Mouse (Mus musculus) kidney, postnatal 36 days (tissue): ENCODE results near the gene Pld4.

Experiments
- DNase-seq, 2 experiments: peaks; one replicate each; pipeline ENCODE4 v3.0.0; 2021 to 2022; ENCODE audit warnings: mixed read lengths in 2 of 2

The Pld4 gene

DNA sequence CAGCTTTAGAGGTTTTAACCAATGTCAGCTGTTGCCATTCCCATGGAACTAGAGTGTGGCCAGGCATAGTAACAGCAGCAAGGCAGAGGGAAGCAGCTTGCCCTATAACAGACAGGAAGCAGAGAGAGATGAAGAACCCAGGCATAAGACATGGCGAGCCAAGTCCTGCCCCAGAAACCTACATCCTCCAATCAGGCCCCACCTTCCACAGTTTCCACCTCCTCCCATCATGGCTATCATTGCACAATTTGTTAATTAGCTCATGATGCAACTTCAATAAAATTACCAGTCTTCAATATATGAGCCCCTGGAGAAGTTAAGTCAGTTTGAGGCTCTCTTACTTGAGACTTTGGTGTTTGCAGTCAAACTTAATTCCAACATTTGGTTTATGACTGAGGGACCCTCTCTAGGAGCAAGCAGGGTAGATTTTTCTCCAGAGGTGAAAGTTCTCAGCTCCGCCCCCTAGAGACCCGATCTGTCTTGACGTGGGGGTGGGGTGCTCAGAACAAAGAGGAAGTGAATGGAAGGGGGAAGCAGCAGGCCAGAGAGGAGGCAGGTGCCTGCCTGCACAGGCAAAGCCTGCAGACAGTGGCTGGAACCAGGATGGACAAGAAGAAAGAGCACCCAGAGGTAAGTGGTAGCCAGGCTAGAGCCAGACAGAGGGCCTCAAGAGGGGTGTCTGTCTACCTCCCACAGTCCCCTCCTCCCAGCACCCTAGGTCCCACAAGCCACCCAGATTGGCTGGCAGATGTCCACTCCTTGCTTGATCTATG lies at the start of gene Pld4:
TSS of gene Pld4 (plus strand) at position 502 of the 773 bp plus-strand sequence.
- peak in 1 of 2 experiments; percentile 38 for DNase-seq

DNA sequence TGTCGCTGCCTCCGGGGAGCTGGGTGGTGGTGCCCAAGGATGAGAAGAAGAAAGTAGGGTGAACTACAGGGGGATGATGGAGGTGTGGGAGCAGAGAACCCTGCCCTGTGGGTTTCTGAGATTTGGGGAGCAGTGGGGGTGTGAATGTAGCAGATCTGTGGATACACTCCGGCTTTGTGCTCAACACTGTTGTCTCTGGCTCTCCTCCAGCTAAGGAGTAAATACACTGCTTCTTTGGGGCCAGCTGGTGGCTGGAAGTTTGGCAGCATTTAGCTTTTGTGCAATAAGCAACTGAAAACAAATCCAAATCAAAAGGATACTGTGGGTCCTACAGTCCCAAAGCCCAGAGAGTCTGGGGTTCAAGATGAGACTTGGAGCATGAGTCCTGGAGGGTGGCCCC lies 46.5 kb upstream of the Pld4 start:
- peak in 1 of 2 experiments; percentile 32 for DNase-seq

DNA sequence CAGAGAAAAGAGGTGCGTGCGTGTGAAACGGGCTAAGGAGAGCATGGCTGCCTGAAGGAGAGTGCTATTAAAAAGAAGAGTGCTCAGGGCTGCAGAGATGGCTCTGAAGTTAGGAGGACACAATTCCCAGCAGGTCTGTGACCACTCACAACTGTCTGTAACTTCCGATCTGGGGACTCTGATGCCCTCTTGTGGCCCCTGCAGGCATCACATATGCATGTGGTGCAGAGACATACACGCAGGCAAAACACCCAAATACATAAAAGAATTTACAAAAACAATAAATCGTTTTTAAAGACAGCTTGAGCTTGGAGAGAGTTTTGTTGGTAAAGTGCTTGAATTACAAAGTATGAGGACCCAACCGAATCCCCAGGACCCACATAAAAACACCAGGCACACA lies 43.3 kb upstream of the Pld4 start:
- peak; percentile 55 to 83 for DNase-seq

DNA sequence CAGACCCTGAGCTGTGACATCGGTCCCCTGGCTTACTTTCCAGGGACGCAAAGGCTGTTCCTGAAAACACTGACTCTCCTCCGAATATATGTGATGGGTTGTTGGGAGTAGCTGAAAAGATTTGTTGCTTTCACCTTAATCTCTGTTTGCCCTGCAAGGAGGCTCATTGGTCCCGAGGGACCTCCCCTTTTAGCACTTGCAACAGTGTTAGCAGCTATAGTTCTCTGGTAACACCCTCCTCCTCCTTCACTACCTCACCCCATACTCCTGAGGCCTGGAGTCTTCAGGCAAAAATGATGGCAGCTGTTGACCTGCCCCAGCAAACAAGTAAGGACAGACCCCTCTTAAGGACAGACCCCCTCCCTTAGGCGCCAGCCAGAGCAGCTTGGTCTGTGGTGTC lies 41.5 kb upstream of the Pld4 start:
- DNase-seq = no peak

DNA sequence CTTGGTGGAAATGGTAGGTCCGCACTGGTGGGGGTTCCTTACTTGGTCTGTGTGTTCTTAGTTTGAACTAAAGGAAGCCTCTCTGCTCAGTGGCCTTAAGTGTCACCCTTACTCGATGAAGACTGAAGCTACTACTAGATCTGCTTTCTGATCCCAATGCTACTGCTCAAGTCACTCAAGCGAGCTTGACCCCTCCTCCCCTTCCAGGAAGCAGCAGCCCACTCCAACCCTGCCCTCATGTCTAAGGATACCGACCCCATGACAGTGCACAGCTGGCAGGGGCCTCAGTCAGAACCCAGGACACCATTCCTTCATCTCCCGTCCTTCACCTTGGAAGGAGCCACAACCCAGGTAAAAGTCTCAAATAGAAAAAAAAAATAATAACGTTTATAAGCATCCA lies 40.2 kb upstream of the Pld4 start, which contains the start of gene Cep170b:
TSS of gene Cep170b (plus strand) at position 240 of the 400 bp plus-strand sequence.
- DNase-seq = peak; percentile 46 to 58

DNA sequence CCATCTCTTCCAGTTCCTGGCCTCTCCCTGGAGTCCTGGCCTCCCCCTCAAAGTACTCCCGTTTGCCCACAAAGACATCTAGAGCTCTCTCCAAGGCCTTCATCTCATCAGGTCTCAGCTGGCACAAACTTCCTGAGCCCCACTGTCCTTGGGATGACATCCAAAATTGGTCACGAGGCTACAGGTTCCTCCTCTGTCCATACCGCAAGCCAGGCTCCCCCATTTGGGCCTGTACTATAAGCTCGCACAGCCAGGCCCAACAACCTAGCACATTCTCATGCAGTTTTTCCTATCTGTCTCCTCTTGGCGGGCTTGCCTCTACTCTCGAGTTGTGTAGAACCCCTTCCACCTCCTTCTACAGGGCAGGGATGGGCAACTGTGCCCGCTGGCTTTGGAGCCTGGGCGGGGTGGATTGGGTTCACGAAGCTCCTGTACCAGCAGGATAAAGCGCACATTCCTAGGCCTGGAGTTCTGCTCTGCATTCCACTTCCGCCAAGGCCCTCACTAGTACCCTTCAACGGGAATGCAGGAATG lies 39.5 kb upstream of the Pld4 start:
- DNase-seq = peak; percentile 55 to 61

DNA sequence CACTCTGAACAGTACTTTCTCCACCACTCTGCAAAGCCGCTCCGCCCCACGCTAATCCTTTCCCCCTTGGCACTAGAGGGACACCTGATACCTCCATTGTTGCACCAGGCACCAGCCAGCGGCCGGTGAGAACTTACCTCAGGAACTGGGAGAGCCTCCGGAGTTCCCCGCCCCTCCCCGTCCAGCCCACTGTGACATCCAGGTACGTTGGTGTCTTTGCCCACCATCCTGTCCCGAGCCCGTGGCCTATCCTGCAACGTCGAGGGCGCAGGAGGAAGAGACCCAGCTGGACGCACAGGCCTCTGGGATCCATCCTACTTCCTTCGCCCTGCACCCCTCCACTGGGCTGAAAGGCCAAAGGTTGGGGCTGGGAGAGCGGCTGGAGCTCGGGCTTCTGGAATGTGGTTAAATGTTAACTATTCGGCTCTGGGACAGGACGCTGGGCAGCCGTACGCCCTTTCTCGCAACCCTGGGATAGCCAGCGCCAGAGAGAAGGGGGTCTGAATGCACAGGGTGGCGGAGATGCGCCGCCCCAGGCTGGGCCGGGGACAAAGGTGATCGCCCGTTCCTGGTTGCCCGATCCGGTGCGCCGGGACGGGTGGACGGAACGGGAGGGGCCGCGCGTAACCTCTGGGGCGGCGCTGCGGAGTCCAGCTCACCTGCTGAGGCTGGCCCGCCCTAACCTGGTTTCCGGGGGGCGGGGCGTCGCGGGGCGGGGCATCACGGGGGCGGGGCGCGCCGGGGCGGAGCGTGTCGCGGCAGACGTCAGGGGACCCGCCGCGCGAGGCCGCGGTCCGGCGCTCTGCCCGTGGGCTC lies 38.8 kb upstream of the Pld4 start:
- DNase-seq = peak; percentile 87 to 88

DNA sequence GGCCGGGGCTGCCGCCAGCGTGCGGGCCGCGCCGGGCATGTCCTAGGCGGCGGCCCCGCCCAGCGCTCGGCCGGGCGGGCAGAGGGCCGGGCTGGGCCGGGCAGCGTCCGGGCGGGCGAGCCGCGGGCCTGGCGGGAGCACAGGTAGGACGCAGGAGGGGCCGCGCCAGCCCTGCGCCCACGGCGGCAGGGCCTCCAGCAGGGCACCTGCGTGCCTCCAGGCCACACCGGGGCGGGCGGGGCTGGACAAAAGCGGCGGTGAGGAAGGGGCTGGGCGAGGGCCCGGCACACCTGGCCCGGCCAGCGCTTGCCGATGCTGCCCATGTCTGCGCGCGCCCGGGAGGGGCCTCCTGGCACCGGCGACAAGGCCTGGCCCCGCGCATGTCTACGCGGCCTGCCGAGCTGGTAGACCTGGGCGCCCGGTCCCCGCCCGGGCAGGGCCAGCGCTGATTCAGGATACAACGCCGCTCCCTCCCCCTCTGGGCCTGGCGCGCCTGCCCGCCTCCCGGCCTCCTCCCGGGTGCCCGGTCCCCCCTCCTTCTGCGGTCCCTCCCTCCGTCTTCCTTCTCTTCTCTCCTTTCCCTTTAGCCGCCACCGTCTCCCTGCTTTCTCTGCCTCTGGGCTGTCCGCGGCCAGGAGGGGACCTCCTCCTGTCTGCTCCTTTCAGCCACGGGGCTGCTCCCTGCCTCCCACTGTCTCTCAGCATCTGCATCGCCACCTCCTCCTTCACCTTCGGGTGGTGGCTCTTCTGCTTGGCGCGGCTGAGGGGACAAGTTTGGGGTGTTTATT lies 38.0 kb upstream of the Pld4 start:
- DNase-seq = peak; percentile 75 to 82

DNA sequence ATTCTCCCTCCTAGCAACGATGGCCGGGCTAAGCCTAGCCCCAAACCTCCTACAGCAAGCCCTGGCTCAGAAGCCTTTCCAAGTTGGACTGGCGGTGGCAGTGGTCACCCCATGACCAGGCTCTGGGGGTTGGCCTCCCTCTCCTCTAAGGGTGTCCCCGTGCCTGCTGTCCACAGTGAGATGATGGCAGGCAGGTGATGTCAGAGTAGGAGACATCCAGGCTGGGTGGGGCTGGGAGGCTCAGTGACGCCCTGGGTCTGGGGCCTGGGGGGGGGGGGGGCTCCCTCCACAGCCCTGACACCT lies 37.5 kb upstream of the Pld4 start:
- DNase-seq = no peak

DNA sequence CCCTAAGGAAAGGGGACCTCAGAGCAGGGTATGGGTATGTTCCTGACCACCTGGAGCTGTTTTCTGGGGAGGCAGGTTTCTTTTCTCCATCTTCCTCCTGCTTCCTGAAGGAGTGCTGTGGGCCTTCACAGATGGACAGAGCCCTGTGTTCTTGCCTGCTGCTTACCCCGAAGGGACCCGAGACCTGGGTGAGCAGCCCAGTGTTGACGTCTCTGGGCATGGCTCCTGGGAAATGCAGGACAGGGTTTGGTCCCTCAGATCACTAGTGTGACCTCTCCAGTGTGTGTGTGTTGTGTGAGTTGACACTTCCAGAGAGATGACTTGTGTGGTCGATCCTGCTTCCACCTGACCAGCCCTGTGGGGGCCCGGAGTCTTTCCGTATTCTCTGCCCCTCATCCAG lies 37.0 kb upstream of the Pld4 start:
- no peak for DNase-seq

DNA sequence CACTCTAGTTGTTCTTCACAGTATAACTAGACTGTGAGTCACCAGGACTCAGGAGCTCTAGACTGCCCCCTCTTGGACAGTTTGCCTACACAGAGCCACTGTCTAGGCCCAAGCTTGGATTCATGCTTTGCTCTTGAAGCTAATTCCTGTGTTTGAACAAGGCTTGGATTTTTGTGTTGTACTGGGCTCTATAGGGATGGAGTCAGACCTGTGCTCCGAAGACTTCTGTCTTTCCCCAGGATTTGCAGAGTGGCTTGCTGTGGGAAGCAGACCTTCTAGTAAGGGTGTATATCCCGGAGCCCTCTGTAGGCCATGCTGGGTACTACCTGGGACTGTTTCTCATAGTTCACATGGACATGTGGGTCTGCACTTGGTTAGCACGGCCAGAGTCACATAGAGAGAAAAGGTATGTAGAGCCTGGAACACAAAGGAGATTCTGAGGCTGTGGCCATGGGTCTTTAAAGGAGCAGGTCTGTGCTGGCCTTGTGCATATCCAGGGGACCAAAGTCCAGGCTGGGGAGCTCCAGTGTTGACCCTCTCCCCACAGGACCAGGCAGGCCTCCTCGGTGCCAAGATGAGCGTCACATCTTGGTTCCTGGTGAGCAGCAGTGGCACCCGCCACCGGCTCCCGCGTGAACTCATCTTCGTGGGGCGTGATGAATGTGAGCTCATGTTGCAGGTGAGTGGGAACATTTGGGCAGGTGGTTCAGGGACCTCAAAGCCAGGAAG lies 36.2 kb upstream of the Pld4 start:
- peak; percentile 85 to 90 for DNase-seq

DNA sequence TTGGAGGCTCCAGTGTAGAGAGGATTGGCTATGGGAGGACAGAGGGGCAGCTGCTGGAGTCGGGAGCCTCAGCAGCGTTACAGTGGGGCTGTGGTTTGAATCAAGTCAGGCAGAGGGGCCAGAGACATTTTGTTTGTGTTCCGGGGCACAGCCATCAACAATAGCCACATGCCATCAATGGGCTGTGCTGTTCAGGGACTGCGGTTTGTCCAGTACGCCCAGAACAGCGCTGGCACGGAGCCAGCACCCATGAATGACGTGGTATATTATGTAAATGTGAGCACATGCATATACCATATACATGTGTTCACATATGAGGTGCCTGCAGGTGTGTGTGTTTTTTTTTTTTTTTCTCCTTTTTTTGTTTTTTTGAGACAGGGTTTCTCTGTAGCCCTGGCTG lies 32.7 kb upstream of the Pld4 start:
- DNase-seq = no peak

DNA sequence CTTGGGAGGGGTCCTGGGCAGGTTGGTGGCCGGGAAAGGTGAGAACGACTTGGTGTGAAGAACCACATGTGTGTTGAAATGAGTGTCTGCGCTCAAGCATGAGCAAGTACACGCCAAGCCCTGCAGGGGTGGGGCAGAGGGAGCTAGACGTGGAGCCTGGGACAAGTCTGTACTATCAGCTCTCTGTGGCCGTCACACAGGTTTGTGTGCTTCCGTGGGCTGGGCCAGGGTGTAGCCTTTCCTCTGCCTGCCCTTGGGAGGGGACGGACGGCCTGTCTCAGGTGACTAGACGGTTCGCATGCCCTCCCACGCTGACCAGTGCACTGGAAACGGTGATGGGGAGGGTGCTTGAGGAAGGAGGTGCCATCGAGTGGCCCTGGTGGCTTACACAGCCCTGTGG lies 29.6 kb upstream of the Pld4 start:
- no peak for DNase-seq

DNA sequence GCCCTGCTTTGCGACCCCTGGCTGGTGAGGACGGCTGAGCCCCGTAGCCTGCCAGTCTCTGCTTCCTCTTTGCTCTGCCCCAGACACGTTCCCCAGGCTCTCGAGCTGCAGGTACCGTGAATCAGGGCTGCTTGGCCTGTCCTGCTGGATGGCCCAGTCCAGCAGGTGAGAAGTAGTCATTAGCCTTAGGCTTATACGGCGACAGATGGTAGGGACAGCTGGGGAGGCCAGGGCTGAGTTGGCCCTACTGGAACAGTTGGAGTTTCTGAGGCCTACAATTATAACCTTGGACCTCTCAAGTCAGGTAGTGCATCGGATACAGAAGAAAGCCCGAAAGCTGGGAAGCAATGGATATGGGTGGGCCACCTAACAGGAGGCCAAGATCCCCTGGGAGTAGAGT lies 27.9 kb upstream of the Pld4 start:
- no peak for DNase-seq

DNA sequence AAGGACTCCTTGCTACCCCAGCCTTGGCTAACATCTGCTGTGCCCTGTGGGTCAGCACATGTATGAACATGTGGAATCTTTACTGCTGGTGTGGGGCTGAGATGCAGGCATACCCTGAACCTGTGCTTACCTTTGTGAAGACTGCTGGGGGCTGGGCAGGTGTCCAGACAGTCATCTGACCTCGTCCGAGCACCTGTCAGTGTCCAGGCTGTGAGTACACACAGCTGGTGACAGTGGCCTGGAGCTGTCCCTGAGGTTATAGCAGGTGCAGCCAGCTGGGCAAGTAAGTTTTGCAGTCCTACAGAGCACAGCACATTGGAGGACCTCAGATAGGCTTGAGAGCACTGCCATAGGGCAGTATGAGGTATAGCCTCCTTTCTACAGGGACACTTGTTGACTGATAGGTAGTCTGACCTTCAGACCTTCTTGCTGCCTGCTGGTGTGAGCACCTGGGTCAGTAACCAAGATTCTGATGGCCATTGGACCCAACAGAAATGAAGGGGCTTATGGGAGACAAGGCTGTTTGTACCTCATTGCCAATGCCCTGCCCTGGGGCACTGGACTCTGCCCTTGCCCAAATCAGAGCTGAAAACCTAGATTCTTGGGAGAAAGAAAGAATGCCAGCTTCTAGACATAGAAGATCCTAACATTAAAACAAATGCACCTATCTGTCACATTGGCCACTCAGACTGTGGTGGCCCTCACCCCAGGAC lies 26.2 kb upstream of the Pld4 start:
- peak; percentile 67 to 76 for DNase-seq

DNA sequence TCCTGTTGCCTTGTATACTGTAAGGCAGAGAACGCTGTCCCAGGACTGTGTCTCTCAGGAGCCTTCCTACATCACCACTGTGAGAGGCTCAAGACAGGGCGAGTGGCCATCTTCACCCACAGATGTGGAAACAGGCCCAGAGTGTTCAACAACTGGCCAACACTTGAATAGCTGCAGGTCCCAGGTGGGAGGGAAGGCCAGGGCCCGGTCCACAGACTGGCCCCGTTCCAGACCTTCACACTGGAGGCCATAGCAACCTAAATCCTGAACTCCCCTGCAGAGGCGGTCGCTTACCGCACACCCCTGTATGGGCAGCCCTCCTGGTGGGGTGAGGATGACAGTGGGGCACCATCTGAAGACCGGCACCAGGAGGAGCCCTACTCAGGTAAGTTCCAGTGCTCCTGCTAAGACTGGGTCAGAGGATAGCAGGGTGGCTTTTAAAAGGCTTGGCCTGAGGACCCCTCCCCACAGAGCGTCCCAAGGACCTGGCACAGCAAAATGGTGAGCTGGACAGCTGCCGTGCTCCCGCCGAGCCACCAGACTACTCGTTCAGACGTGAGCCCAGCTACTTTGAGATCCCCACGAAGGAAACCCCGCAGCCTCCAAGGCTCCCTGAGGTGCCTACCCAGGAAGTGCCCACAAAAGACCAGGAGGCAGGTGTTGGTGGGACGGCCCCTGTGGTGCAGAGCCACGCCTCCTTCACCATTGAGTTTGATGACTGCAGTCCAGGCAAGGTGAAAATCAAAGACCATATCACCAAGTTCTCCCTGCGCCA lies 25.4 kb upstream of the Pld4 start:
- DNase-seq = peak in 1 of 2 experiments; percentile 42

DNA sequence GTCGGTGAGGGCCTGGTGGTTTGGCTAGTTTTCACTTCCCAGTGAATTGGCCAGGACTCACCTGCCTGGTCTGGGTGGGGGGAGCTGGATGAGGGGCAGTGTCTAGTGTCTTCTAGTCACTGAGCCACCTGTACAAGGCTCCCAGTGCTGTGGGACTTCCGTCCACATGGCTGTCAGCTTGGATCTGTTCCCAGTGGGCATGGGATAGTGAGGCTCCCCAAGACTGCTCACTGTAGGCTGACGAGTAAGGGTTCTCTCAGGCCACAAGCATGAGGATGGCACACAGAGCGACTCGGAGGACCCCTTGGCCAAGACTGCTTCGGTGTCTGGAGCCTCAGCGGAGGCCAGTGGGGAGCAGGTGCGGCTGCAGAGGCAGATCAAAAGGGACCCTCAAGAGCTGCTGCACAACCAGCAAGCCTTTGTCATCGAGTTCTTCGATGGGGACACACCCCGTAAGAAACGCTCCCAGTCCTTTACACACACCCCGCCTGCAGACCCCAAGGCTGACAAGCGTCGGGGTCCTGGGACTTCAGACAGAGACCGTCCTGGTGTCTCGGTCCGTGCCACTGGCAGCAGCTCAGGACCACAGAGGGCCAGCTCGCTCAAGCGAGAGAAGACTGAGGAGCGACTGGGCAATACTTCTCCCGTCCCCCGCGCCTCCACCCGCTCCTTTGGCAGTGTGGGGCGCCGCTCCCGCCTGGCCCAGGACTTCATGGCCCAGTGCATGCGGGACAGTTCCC lies 24.4 kb upstream of the Pld4 start:
- DNase-seq = peak in 1 of 2 experiments; percentile 49

DNA sequence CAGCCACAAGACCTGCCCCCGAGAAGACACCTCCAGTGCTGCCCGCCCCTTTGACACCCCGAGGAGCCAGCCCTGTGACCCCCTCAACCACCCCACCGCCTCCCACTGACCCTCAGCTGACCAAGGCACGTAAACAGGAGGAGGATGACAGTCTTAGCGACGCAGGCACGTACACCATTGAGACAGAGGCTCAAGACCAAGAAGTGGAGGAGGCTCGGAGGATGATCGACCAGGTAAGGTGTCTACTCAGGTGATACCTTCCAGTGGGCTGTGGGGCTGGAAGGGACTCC lies 23.9 kb upstream of the Pld4 start:
- DNase-seq = no peak

DNA sequence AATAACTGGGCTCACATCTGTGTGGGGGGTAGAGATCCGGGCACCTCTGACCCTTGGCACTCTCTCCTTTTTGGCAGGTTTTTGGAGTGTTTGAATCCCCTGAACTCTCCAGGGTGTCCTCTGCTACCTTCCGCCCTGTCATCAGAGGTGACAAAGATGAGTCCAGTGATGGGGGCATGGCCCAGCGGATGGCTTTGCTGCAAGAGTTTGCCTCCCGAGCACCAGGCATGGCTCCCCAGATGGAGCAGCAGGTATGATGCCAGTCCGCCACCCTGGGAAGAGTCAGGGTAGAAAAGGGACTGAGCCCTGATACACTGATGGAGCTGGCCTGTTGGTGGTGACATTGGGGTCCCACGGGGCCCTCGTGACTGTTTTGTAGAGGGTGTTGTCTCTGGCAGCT lies 23.4 kb upstream of the Pld4 start:
- no peak for DNase-seq

DNA sequence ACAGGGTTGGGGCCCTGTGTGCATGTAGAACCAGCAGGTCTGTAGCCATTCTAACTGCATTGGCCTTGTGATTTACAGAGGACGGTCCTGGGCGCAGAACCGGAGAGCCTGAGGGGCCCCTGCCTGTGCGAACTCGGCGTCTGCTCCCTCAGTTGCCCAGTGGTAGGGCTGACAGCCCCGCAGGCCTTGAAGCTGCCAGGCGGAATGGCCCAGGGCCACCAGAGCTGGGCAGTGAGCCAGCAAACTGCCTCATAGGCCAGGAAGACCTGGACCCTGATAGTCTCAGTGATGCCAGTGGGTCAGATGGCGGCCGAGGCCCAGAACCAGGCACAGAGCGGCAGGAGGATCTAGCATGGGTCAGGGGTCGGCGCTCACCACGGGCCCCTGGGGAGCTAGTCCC lies 22.7 kb upstream of the Pld4 start:
- DNase-seq = peak; percentile 78 to 88
